Mouse (Mus musculus) cerebellum, adult 2 months (tissue): Measurements from ENCODE around the gene Crat.

Experiments
- CTCF ChIP-seq: fragments of 200-500 bp; IDR thresholded peaks from 2 replicates; pipeline ENCODE4 v1.5.1; 2011; ENCODE audit warnings: low read depth, mild to moderate bottlenecking, control low read depth, low read length, moderate library complexity, borderline replicate concordance; ENCODE audit not compliant: insufficient read depth
- POLR2A ChIP-seq: fragments of 200-500 bp; IDR thresholded peaks from 2 replicates; pipeline ENCODE4 v1.6.1; 2011; ENCODE audit warnings: low read length, control low read depth, borderline replicate concordance; ENCODE audit not compliant: insufficient read depth

DNA sequence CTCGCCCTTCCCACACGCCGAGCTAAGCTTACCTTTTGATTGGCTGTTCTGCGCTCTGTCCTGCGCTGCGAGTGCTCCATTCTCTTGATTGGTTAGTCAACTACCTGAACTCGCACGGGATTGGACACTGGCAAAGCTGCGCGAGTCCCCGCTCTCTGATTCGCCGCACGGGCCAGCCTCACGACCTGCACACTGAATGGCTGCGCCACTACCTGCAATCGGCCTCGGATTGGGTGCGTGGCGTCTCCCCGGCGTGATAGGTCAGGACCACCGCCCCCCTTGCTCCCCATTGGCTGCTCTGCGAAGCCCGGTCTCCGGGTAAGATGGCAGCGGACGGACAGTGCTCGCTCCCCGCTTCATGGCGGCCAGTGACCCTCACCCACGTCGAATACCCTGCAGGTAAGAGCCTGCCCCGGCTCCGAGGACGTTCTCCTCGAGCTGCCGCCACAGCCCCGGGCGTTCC, 23.5 kb downstream of the Crat start, which contains the start of gene Dolpp1:
- TF ChIP-seq POLR2A (peak; percentile 83; the same call in 1 of the 2 replicates), CTCF (no peak)
